Mouse (Mus musculus) adrenal gland, postnatal 10 days (tissue): Measurements from ENCODE around the gene Cdh13. TPM values are rescaled to one million over a fixed set of nuclear protein-coding genes. Genes with fewer than 3 reads are reported as not detected.
"Not testable (repeated sequence)": the region's sequence is repeated elsewhere in the genome, so short reads cannot be mapped to it uniquely, and the experiment has no call there.

Experiments used
- DNase-seq: peaks from one replicate; pipeline ENCODE4 v3.0.0; 2021; ENCODE audit warnings: mixed read lengths
- total RNA-seq, 2 experiments: library from RNA; stranded (reverse); gene quantifications; 2 replicates each; pipeline ENCODE4 v1.2.3; 2021

Gene Cdh13
- total RNA-seq, 2 experiments from 2014 or later = 25.9 to 31.2 TPM

DNA sequence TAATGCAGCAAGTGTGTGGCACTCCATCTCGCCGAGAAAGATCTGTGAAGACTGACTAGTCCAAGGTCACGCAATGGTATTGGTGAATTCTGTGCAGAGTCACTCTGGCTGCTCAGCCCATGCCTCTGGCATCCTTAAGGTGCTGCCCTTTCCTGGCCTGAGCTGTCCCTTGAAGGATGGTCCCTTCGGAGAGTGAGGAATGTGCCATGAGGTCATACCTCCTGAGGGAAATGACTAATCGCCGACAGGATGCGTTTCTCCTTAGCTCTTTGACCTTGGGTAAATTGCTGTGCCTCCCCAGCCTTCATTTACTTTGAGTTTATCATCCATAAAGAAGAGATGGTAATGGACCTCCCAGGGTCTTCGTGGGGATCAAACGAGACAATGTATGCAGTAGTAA is 395.8 kb downstream of the Cdh13 start:
- peak; percentile 7 for DNase-seq

DNA sequence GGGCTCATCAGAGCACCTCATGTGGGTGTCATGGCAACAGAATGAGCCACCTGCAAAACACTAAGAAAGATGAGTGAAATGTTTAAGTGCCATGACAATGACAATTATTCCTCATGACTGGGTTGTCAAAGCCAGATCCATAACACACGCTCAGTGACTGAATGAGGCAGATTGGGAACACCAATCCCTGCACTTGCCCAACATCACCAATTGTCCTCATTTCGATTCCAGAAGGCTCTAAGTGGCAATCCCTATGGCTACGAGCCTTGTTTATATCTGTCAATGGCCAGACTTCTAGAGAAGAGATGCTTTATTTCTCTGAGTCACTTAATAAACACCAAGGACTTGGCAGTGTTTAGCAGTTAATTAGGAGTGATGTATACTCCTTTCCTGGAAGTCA is 399.9 kb downstream of the Cdh13 start:
- DNase-seq = no peak

DNA sequence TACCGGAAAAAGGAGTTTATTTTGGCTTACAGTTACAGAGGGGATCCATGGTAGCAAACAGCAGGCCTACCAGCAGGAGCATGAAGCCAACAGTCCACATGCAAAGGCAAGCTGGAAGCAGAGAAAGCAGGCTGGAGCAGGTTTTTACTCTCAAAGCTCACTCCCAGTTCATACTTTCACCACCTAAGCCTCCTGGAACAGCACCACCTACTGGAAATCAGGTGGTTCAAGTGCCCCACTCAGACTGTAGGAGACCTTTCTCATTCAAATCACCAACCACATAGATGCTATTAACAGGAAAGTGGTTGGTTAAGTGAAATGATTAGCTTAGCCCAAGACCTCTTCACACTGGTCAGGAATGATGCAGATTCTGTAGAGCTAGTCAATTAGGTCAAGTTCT is 402.3 kb downstream of the Cdh13 start:
- no peak for DNase-seq

DNA sequence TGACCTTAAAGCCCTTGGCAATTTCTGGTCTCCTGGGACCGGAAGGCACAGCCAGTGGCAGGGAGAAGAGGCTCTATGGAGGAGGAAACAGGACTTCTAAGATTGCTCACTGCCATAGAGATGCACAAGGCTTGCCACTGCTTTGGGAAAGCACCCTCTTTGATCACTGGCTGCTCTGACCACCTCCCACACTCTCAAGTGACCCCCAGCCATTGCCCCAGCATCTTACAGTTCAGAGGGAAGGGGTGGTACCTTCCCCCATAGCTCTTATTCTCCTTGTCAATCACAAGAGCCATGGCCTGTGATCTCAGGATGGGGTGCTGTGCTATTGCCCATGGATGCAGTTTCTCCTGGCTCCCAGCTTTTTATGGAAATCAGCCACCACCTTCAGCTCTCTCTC is 406.3 kb downstream of the Cdh13 start:
- DNase-seq = no peak

DNA sequence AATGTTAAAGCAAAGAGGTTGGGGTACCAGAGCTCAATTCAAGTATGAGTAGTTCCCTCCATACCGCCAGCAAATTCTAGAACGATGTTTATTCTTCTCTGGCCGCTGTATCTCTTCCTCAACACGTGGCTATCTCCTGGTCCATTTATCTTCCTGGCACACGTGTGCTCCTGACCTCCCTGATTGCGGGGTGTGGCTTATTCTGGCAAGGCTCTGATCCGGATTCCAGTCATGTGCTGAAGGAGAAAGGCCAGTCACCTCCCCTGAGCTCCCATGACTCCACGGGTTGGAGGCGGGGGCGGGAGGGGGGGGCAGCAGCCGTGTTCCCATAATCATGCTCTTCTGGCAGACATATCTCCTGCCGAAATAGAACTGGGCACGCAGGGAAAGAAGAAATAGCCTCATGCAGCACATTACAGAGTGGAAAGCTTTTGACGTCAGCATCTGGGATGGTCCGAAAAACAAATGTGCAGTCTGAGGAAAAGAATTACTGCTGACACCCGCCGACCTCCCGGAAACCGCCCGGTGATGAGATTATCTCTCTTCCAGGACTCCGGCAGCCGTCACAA is 417.9 kb downstream of the Cdh13 start:
- peak; percentile 16 for DNase-seq

DNA sequence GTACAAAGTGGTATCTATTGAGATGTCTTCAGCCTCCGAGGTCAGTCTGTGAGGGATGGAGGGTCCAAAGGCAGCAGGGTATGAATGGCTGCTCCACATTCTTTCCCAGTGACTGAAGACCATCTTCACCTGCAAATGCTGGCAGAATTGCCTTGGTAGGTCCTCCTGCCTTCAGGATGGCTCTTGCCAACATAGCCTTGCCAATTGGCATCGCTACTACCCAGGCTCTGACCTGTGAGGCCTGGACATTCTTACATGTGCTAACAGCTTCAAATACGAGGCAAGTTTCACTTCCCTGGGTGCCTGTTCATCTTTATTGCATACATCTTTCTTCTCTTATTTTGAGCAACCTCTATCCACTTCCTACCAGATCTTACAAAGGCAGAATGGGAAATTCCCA is 425.8 kb downstream of the Cdh13 start:
- no peak for DNase-seq

DNA sequence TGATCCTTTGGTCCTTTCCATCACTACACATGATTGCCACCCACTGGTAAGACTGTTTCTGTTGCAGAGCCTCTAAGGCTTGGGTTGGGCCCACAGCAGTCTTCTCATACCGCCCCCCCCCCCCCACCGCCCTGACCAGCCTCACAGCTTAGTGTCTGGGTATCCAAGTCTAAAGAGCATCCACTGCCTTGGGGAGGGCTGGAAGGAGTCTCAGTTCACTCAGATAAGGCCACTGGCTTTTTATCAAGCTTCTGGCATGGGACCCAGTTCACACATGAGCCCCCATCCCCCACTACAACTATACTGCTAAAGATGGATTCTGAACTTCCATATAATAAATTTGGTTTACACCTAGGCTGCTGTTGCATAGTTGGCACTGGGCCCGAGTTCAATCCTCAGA is 428.1 kb downstream of the Cdh13 start:
- DNase-seq = no peak

DNA sequence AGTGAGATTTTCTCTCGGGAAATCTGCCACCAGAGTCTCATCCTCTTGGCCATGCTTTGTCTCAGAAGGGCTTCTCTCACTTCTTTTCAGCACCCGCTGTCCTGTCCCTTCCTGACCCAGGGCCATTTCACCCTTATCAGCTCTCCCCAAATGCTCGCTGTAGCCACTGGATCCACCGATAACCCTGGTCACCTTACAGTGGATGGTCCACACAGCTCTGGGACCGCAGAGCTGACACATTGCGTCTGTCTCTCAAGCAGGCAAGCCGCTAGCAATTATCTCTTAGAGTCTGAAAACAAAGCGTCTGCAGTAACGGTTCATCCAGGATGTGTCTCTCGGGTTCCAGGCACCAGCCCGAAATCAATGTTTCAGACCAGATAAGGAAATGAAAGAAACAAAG is 429.6 kb downstream of the Cdh13 start:
- DNase-seq = no peak

DNA sequence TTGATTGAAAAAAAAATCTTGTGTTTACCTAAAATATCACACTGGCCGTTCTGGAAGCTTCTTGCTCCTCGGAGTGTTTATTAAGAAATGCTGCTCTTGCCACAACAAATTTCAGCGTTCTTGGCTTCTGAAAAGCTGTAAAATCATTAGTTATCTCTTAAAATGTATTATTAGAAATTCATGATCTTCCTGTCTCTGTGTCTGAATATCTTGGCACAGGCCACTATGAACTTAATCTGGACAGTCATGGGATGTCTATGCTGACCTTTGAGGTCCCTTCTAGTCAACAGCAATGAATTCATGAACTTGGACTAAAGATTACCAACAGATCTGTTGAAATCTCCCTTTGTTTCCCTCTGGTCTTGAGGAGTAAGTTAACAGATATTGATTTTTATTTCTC is 430.1 kb downstream of the Cdh13 start:
- no peak for DNase-seq

DNA sequence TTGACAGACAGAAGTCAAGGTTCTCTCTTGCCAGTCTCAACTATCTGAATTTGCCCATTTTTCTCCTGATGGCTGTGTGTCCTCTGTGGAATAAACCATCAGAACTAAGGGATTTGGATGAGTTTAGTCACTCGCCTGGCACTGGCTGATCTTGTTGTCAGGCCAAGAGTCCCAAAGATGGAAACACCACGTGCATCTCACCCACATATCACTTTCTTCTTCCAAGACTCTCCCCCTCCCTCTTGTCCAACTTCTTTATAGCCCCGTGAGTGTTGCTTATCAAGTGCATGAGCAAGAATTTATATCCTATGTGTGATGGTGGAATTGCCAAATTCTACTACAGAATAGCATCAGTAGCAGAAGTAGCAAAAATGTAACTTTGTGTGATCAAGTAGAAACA is 439.4 kb downstream of the Cdh13 start:
- DNase-seq = no peak

DNA sequence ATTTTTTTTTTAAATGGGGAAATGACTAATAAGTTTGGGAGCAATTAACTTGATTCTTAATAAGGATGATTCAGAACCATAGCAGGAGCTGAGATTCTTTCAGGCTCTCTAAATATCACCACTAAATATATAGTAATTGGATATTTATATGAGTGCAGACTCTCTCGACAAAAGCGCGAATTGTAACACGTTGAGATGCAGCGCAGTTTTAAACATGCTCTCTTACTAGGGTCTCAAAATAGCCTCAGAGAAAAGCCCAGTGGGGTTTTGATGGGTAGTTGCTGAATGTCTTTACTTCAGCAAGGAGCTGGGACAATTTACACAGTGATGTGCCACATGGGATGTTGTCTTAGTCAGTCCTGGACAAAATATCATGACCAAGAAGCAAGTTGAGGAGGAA is 442.1 kb downstream of the Cdh13 start:
- DNase-seq = no peak

DNA sequence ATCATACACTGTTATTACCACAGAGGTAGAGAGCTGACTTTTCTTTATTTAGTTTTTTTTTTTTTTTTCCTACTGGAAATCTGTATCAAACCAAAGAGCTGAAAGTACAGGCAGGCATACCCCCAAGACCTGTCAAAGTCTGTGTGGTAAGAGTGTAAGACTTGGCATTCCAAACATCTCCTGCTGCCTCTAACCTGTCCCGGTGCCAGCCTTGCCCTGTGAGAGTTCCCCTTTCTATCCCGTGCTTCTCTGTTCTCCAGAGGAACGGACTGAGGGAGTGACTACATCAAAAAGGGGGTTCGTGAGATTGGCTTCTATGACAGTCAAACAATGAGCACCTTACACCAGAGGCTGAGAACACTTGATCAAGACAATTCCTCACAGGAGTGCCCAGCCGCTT is 458.2 kb downstream of the Cdh13 start:
- DNase-seq = no peak

DNA sequence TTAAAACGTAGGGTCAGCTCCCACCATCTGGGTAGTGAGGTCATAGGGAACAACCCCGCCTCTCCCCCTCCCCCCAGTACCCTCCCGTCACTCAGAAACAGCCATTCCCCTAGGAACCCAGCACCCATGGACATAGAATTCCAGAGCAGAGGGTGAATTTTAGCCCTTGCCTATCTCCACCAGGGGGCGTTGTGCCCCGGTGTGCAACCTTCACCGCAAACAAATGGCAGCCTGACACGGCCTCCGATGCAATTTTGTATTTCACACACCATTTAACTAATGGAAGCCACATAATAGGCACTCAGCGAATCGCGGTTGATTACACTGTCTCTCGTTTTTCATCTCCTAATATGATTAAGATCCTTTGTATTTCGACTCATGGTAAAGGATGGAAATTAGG is 461.5 kb downstream of the Cdh13 start:
- DNase-seq = no peak

DNA sequence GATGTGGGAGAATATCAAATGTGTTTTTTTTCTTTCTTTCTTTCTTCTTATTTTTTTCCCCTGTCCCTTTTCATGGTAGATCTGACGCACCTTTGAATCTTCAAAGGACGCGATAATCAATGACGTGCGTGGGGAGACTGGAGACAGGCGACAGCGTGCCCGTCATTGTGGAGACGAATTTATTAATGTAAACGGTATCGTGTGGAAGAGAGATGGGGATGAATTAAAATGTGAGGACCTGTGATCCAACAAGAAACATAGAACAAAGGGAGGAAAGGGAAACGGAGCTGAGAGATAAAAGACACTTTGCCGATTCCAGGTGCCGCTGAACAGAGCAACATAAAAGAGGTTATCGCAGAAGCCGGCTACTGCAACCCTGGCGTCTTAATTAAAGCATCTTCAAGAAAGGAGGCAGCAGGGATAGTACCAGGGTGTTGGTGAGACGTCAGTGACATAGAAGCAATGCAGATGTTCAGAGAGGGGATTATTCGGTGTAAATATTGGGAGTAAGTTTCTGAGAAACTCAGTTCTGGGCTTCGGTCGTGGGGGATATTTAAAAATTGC is 464.6 kb downstream of the Cdh13 start:
- no peak for DNase-seq

DNA sequence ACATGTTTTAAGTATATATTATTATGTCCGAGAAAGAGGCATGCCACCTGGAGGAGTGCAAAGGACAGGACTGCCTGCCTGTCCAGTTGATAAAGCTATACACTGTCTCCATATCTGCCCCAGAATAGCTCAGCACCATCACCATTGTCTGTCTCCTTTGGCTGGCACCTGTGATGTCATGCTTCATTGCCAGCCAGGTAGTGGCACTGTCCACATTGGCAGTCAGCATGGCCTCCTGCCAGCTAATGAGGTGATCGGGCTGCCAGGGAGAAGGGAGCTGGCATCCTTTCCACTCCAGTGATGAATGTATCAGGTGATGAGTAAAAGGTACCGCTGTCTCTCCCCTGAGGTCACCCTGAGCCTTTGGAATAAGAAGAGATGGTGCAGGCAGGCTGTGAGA is 465.7 kb downstream of the Cdh13 start:
- no peak for DNase-seq

DNA sequence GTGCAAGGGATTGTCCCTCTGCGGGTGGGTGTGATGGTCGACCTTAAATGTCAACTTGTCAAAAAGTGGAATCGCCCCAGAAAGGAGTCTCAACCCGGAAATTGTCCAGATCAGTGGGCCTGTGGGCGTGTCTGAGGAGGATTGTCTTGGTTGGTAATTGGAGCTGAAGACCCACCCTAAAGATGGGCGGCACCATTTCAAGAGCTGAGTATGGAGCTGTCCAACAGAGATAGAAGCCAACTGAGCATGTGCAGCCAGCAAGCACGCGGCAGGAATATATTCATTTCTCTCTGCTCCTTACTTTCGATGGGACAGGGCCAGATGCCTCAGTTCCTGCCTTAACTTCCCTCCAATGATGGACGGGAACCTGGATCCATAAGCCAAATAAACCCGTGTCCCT is 466.3 kb downstream of the Cdh13 start:
- DNase-seq = no peak

DNA sequence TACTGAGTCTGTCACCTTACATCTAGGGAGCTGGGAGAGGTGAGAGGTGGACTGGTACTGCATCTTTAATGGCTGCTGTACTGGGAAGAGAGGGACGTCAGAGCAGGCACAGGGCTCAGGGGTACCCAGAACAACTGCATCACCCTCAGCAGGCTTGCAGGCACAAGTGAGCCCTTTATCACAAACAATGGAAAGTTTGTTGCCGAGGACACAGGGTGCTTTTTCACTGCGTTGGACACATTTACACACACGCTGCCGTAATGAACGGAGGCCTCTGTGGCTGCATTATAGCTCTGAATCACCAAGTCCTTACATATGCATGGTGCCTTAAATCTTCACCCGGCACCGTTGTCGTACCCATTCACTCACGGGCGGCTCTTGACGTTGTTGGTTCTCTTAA is 470.2 kb downstream of the Cdh13 start:
- no peak for DNase-seq

DNA sequence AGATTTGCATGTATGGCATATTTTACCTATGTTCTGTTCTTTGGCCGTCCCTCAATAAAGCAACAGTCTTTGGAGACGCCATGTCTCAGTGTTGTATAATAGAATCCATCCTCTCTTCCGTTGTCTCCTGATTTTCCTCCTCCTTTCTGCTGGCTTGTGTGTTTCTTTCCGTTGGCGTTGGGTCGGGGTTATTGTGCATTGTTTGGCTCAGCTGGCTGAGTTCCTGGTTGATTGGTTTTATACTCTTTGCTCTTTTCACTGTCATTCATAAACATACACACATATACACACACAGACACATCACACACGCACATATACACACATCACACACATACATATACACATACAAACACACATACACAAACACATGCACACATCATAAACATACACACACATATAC is 470.6 kb downstream of the Cdh13 start:
- DNase-seq = no peak

DNA sequence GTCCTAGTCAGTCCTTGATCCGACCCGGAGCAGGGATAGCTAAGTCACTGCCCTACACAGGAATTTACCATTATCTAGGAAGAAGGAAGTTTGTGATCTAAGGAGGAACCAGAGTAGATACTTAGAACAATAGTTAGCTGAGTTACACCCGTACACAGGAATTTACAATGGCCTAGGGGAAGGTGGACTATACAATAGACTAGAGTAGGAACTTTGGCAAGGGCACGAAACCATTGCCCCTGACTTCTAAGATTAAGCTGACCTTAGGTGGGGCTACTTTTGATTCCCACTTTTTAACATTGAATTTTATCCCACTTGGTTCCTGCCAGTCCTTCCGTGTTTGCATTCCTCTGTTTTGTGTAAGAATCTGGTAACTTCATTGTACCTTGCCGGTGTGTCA is 494.0 kb downstream of the Cdh13 start:
- DNase-seq = not testable (repeated sequence)

DNA sequence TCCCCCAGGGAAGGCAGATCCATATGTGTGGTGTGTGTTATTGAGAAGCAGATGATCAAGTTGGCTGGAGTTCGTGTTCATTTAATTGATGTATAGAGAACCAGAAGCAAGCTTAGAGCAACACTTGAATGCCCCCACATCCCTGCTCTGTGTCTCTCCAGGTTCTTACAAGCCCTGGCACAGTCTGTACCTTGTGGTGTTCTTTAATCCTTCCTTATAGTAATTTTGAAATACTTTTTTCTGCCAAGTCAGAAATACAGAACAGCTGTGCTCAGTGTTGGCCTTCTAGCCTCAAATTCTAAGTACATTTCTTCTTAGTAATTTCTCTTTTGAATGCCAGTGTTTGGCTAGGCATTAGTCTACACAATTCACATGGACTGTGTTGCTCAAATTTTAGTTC is 494.8 kb downstream of the Cdh13 start:
- DNase-seq = no peak

DNA sequence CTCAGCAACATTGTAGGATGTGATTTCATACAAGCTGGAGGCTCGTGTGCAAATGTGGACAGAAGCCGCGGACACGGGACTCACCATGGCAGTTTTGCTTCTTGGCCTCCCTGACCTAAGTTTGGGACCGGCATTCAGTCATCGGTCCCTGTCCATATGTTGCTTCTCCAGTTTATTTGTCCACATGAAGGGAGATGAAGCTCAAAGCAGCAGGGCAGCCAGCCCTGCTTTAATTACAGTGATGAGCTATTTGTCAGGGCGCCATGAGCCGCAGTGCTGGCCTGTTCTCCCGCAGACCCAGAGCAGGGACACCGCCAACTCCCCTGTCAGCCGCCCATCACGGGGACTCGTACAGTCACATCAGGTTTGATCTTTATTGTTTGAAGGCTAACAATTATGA is 502.1 kb downstream of the Cdh13 start:
- no peak for DNase-seq

DNA sequence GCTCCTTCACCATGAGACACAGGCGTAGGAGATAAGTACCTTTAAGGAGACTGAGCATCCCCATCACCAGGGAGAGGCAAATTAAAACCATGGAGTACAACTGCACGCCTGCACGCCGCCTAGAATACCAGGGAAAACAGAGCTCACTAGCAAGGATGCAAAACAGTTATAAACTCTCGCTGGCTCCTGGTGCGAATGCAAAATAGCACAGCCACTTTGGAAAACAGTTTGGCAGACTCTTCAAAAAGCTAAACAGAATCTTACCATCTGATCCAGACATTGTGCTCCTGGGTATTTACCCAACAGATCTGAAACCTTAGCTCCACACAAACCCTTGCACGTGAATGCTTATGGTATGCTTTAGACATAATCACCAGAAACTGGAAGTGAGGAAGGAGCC is 506.1 kb downstream of the Cdh13 start:
- no peak for DNase-seq

DNA sequence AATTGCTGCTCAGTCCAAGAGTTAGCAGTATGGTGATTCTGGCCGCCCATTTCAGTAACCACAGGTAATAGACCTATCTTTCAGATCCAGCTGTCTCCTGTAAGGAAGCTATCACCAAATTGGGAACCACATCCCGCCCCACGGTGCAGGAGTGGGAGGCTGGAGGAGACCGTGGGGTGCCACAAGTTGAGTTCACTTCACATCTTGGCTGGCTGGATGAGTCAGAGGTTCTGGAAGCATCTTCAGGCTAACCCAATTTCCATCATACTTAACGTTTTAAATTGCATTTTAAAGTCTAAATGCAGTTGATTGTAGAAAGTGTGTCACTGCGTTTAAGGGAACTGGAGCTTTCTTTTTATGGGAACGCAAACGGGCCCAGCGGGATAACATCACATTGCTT is 511.4 kb downstream of the Cdh13 start:
- no peak for DNase-seq

DNA sequence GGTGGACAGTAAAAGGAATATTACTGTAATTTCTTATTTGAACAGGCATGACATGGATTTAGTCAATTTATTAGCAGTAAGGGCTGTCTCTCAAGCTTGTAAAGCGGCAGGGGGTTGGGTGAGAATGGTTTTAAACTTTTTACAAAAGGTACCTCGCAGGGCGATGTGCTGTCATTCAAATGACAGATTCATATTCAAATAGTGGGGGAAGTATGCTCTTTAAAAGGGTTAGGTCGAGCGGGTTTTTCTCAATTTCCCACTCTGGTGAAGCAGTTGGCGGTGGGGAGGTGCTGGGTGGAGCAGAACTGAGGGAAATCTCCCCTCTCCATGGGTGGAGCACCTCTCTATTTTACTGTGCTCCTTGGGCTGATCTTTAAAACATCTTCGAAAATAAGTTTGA is 513.0 kb downstream of the Cdh13 start:
- DNase-seq = no peak

DNA sequence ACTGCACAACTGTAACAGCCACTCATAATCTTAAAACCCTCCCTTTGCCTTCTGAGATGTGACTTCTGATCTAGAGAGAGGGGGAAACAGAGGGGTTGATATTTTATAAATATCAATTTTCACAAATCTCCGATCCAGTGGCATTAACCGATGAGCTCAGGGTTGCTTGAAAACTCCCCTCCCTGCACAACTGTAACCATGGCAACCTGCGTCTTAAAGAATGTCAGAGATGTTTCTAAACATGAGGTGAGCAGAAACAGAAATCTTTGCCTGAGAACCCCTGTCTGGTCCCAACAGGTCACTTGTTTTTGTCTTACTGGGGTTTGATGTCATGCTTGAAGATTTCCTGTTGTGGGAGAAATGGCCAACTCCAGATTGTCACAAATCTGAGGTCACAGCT is 513.6 kb downstream of the Cdh13 start:
- no peak for DNase-seq
